Mouse (Mus musculus) heart, embryonic 12.5 days (tissue): ENCODE data around the gene Lama2. TPM values are rescaled to one million over a fixed set of nuclear protein-coding genes. Genes with fewer than 3 reads are reported as not detected.

ENCODE experiments used
- ATAC-seq: fragments of 200-750 bp; cut with Nextera tagmentation; 2 replicates; pipeline ENCODE4 v1.8.0; 2017; ENCODE audit warnings: moderate TSS enrichment, moderate library complexity; ENCODE audit not compliant: insufficient number of reproducible peaks, low FRiP score
- H3K27ac ChIP-seq: fragments of 300-500 bp; sonication (generic); 2 replicates; pipeline ENCODE4 v1.5.1; 2016; ENCODE audit warnings: mild to moderate bottlenecking, moderate library complexity; ENCODE audit not compliant: poor library complexity, severe bottlenecking
- H3K27me3 ChIP-seq: fragments of 300-500 bp; sonication (generic); replicated peaks from 2 replicates; pipeline ENCODE4 v1.6.1; 2016; ENCODE audit warnings: mild to moderate bottlenecking, moderate library complexity
- H3K36me3 ChIP-seq: fragments of 300-500 bp; sonication (generic); 2 replicates; pipeline ENCODE4 v1.6.1; 2016; ENCODE audit warnings: mild to moderate bottlenecking, moderate library complexity
- H3K4me1 ChIP-seq: fragments of 300-500 bp; sonication (generic); replicated peaks from 2 replicates; pipeline ENCODE4 v1.6.1; 2016; ENCODE audit warnings: mild to moderate bottlenecking
- H3K4me2 ChIP-seq: fragments of 300-500 bp; sonication (generic); 2 replicates; pipeline ENCODE4 v1.6.1; 2016; ENCODE audit warnings: mild to moderate bottlenecking, moderate library complexity
- H3K4me3 ChIP-seq: fragments of 300-500 bp; sonication (generic); 2 replicates; pipeline ENCODE4 v1.5.1; 2016; ENCODE audit warnings: mild to moderate bottlenecking
- H3K9ac ChIP-seq: fragments of 300-500 bp; sonication (generic); 2 replicates; pipeline ENCODE4 v1.6.1; 2016; ENCODE audit warnings: mild to moderate bottlenecking, moderate library complexity
- H3K9me3 ChIP-seq: fragments of 300-500 bp; sonication (generic); replicated peaks from 2 replicates; pipeline ENCODE4 v1.6.1; 2016; ENCODE audit warnings: mild to moderate bottlenecking, moderate library complexity
- WGBS: fragments of 180-500 bp; shearing (Covaris S2); methylation state at CpG from one replicate; pipeline ENCODE4 v1.1.7; 2016; 5-methylcytosine and 5-hydroxymethylcytosine counted together
- polyA plus RNA-seq: library from polyadenylated mRNA; unstranded; fragments of >200 nt; fragmentation: Nextera tagmentation; extraction: Ambion mirVana; gene quantifications from 2 replicates; pipeline ENCODE4 v1.2.1, GENCODE M21; 2016

Gene Lama2
- polyA plus RNA-seq, 1 experiment from 2014 or later: 14.1 TPM

DNA sequence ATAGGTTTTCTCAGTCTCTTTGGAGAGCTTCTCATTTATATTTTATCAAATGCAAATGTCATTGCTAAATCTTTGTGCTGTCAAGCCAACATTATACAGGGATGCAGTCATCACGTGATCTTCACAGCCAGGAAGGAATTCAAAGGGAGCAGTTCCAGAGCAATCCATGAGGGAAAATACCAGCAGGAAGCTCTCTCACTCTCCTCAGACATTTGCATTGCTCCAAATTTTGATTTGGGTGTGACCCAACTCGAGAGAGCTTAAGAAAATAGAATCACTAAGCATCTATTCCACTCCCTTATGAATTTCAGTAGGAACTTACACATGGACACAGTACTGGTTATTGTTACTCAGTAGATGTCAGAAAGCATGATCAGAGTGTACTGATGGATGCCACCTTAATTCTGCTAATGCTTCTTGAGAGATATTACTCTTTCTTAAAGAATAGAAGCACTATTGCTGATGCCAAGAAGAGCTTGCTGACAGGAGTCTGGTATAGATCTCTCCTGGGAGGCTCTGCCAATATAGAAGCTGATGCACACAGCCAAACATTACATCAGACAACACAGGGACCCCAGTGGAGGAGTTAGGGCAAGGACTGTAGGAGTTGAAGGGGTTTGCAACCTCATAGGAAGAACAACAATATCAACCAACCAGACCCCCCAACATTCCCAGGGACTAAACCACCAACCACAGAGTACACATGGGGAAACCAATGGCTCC, 236.5 kb downstream of the Lama2 start:
- Histone ChIP-seq H3K4me1 (no peaks in the 10 kb centered on the region), H3K27ac (no peak overlapping the region), H3K9me3 (no peaks in the 10 kb centered on the region), H3K27me3 (no peaks in the 10 kb centered on the region), H3K9ac (no peak overlapping the region), H3K36me3 (no peaks in the 10 kb centered on the region), H3K4me3 (no peak overlapping the region), H3K4me2 (no peak overlapping the region)
- ATAC-seq: no peak
- 40% methylated on average over 2 of the region's 2 CpGs for WGBS

DNA sequence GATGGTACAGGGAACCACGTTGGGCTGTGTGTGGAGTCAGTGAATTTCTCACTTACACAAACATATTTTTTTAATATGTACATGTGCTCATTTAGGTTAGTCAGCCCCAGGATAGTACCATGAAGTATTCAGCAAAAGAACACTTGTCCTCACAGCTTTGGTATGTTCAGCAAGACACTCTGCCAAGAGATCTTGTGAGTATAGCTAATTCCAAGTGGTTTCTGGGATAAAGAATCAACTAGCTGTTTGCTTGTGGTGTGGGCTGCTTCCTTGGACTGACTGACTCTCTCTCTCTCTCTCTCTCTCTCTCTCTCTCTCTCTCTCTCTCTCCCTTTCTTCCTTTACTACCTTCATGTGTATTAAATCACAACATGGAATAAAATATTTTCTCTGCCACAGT, 241.3 kb downstream of the Lama2 start:
- no peaks in the 10 kb centered on the region for H3K36me3 ChIP-seq
- ATAC-seq: no peak
- H3K27ac ChIP-seq: no peak overlapping the region
- H3K4me2 ChIP-seq: no peak overlapping the region
- no peak overlapping the region for H3K9ac ChIP-seq
- H3K4me1 ChIP-seq: no peaks in the 10 kb centered on the region
- no peaks in the 10 kb centered on the region for H3K9me3 ChIP-seq
- 42% methylated on average over 1 of the region's 1 CpGs for WGBS
- H3K4me3 ChIP-seq: no peak overlapping the region
- H3K27me3 ChIP-seq: no peaks in the 10 kb centered on the region

DNA sequence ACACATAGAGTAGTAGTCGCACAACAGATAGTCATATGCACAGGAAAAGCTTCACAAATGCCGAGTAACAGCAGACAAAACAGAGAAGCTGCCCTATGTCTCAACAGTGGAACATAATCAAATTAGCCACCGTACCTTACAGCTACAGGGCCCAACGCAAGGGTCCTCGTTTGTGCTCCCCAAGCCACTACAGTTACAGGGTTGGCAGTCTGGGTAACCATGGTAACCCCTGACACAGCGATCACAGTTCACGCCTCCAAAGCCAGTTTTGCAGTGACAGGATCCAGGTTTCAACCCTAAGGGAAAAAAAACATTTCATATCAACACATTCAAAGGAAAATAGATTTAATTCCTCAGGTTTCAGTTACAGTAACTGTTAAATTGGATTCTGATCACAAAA, 275.3 kb downstream of the Lama2 start:
- Histone ChIP-seq H3K36me3 (no peaks in the 10 kb centered on the region), H3K9me3 (no peaks in the 10 kb centered on the region), H3K4me1 (no peaks in the 10 kb centered on the region), H3K27me3 (no peaks in the 10 kb centered on the region), H3K9ac (no peak overlapping the region), H3K4me2 (no peak overlapping the region), H3K27ac (no peak overlapping the region), H3K4me3 (no peak overlapping the region)
- 52% methylated on average over 7 of the region's 7 CpGs for WGBS
- no peak for ATAC-seq

DNA sequence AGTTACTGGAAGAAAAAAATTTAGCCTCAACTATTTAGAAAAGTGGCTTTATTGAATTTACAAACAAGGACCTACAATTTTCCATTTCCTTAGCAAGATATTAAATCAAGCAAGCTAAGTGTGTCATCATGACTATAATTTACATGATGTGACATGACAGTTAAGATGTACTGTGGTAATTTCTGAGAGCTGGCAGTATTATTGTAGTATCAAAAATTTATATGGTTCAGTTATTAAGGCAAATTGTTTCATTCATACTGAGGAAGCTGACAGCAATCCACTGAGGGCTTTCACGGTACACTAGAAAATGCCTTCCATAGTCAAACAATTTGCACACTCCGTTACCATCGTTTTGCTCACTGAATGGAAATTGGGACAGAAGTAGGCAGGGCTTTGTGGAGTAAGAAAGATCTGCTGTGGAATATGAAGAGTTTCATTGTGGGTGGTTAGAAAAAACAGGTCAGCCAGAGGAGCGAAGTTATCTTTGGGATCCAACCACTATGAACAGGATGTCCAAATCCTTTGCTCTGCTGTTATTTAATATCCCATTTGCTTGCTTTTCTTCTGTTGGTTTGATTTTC, 297.1 kb downstream of the Lama2 start:
- no peak for ATAC-seq
- Histone ChIP-seq H3K4me2 (no peak overlapping the region), H3K9ac (no peak overlapping the region), H3K27me3 (no peaks in the 10 kb centered on the region), H3K9me3 (no peaks in the 10 kb centered on the region), H3K4me3 (no peak overlapping the region), H3K27ac (no peak overlapping the region), H3K36me3 (no peaks in the 10 kb centered on the region), H3K4me1 (no peaks in the 10 kb centered on the region)
- 85% methylated on average over 4 of the region's 4 CpGs for WGBS

DNA sequence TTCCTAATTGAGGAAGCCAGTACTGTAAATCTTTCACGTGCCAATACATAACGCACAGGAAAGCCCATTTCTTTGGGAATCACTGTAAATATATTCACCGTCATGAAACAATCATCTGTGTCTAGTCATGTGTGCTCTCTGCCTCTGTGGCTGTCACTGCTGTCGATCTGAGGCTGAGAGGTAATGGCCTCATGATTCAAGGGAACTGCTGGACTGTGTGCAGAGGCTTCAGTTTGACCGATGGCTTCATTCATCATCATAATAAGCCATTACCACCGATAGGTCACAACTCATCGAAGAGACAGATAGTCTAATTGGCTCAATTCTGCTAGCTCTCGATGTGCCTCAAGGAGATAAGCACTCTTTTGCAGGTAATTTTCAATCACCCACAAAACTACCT, 312.1 kb downstream of the Lama2 start:
- no peak overlapping the region for H3K4me3 ChIP-seq
- H3K9me3 ChIP-seq: no peaks in the 10 kb centered on the region
- H3K27ac ChIP-seq: no peak overlapping the region
- no peak overlapping the region for H3K9ac ChIP-seq
- no peak for ATAC-seq
- H3K36me3 ChIP-seq: no peaks in the 10 kb centered on the region
- no peaks in the 10 kb centered on the region for H3K4me1 ChIP-seq
- no peak overlapping the region for H3K4me2 ChIP-seq
- WGBS: 81% methylated on average over 8 of the region's 8 CpGs
- H3K27me3 ChIP-seq: no peaks in the 10 kb centered on the region

DNA sequence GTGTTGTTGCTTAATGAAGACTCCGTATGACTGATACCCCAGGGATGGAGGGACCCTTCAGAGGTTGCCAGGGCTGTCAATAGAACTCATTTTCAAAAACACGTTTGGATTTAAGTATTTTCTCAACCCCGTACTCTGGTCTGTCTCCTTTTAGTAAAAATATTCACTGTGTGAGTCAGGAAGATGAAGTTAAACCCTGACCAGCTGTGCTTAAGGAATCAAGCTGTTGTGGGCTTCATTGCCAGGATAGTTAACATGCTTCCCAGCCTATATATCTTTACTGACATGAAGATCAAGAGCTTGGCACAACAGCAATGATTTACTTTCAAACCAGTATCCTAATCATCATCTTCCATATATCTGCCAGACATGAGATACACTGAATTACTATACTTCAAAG, 314.3 kb downstream of the Lama2 start:
- Histone ChIP-seq H3K4me3 (no peak overlapping the region), H3K4me2 (no peak overlapping the region), H3K27me3 (no peaks in the 10 kb centered on the region), H3K9ac (no peak overlapping the region), H3K27ac (no peak overlapping the region), H3K36me3 (no peaks in the 10 kb centered on the region), H3K4me1 (no peaks in the 10 kb centered on the region), H3K9me3 (no peaks in the 10 kb centered on the region)
- 67% methylated on average over 3 of the region's 3 CpGs for WGBS
- ATAC-seq: no peak

DNA sequence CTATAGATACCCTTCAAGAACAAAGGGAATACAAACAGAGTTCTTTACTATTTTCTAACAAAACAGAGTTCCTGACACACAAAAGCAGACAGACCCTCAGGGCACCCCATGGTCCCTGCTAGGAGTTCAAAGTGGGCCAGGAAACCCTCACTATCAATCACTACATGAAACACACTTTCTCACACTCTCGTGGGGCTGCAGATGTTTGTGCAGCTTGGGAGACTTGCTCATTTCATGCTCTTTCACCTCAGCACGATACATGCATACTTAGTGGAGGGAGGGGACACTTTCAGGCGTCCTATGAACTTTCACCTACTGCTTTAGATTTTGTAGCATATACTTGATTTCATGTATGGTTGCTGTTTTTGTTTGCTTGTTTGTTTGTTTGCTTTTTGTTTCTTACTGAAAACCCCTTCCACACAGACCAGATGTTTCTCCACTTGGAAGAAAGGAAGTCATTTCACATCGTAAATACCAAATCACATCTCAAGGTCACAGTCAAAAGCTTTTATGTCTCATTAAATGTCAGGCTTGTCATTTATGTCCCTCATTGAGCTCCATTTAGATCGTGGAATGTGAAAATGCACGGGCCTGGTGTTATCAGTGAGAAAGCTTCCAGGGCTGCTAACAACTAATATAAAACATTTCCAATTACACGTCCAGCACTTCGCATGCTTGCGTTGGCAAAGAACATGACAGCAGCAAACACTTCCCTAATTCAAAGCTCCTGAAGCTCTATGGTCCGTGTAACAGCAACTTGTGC, 334.3 kb downstream of the Lama2 start:
- Histone ChIP-seq H3K4me1 (peaks cover 6% of the 10 kb centered on the region; the same call in 1 of the 2 replicates), H3K27me3 (no peaks in the 10 kb centered on the region), H3K27ac (no peak overlapping the region), H3K4me3 (no peak overlapping the region), H3K4me2 (peak overlapping the region; percentile 28; the same call in 1 of the 2 replicates), H3K9ac (no peak overlapping the region), H3K36me3 (no peaks in the 10 kb centered on the region), H3K9me3 (no peaks in the 10 kb centered on the region)
- ATAC-seq: no peak
- 40% methylated on average over 10 of the region's 10 CpGs for WGBS

DNA sequence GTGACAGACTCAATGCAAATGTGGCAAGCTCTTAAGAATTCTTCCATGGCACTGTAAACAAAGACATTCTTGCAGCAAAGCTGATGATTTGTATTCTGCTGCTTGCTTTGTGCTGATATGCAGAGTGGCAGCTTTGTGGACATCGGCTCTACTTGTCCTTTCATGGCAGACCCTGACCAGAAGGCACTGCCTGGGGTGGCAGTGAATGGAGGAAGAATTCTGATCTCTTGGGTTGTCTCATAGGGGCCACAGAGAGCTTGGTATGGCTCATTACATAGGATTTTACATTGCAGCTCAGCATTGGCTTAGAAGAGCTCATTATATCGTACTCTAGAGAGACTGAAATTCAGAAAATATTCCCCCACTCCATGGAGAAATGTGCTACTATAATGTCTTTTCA, 352.1 kb downstream of the Lama2 start:
- Histone ChIP-seq H3K9me3 (no peaks in the 10 kb centered on the region), H3K4me3 (no peak overlapping the region), H3K27me3 (no peaks in the 10 kb centered on the region), H3K36me3 (no peaks in the 10 kb centered on the region), H3K9ac (no peak overlapping the region), H3K4me1 (no peaks in the 10 kb centered on the region; the same call in 1 of the 2 replicates), H3K4me2 (no peak overlapping the region), H3K27ac (no peak overlapping the region)
- WGBS: 66% methylated on average over 2 of the region's 2 CpGs
- no peak for ATAC-seq

DNA sequence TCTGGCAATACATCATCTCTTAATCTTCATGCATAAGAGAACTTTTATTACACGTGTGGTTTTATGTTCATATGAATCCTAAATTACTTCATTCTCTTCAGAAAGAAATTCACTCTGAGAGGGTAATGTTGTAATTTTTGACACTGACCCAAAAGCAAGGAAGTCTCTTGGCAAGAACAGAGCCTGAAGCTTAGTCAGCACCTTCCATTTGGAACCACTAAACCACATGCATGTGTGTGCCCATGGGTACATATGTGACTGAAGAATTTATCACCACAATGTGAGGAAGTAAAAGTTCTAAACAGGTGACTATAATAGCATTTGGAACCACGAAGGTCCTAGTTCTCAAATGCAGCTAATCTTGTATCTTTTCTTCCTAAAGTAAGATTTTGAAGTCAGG, 353.7 kb downstream of the Lama2 start:
- Histone ChIP-seq H3K4me1 (no peaks in the 10 kb centered on the region; the same call in 1 of the 2 replicates), H3K36me3 (no peaks in the 10 kb centered on the region), H3K27ac (no peak overlapping the region), H3K4me3 (no peak overlapping the region), H3K9me3 (no peaks in the 10 kb centered on the region), H3K27me3 (no peaks in the 10 kb centered on the region), H3K4me2 (no peak overlapping the region), H3K9ac (no peak overlapping the region)
- ATAC-seq: no peak
- WGBS: 49% methylated on average over 2 of the region's 2 CpGs

DNA sequence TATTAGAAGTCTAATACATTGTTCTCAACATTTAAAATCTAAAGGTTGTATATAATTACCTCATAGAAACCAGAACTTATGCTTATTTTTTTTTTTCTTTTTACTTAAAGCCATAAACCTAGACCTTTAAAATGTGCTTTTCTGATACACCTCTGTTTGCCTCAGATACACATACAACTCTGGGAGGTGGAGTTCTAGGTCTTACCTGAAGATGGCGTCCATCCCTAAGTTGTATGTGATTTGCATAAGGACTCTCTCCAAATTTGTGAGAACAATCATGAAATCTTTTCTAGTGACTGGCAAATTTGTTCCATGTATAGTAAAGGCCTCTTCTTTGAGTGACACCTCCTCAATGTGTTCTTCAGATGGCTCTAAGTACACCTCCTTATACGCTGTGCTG, 354.8 kb downstream of the Lama2 start:
- WGBS: 49% methylated on average over 2 of the region's 2 CpGs
- H3K4me3 ChIP-seq: no peak overlapping the region
- ATAC-seq: no peak

DNA sequence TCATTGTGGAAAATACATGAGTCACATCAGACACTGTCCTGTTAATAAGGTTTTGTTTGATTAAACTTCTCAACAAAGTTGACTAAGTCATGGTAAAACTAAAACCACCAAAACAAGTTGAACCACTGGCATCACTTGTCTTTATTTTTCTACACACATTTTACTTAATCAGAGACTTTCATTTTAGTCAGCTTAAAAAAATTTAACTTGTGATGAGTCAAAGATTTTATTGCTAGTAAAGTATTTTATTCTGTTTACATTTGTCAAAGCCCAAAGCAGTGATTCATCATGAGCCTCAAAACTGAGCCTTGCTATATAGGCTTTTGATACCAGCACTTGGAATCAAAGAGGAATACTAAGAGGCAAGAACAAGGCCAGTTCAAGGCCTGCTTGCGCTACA, 369.8 kb downstream of the Lama2 start:
- Histone ChIP-seq H3K9me3 (no peaks in the 10 kb centered on the region), H3K4me2 (no peak overlapping the region), H3K36me3 (no peaks in the 10 kb centered on the region), H3K9ac (no peak overlapping the region), H3K27ac (no peak overlapping the region), H3K27me3 (no peaks in the 10 kb centered on the region), H3K4me1 (no peaks in the 10 kb centered on the region), H3K4me3 (no peak overlapping the region)
- WGBS: 87% methylated on average over 1 of the region's 1 CpGs
- no peak for ATAC-seq

More for the DNA sequence above, 354.8 kb downstream of the Lama2 start:
- Histone ChIP-seq H3K9ac (no peak overlapping the region), H3K4me2 (no peak overlapping the region), H3K36me3 (no peaks in the 10 kb centered on the region), H3K9me3 (no peaks in the 10 kb centered on the region), H3K27me3 (no peaks in the 10 kb centered on the region), H3K4me1 (no peaks in the 10 kb centered on the region; the same call in 1 of the 2 replicates), H3K27ac (no peak overlapping the region)
